Mouse (Mus musculus) CH12F3 (cell line): Measurements from ENCODE around the gene Tspan2.

Source experiments
- in situ Hi-C: fragments of 300-500 bp; cut with MboI; formaldehyde crosslinking; loops from 2 replicates; pipeline ENCODE4 v1.14.3; 2020; ENCODE audit warnings: low sequenced_read_pairs

Tspan2 gene

GRCm38 (mm10) chr3:102733050-102733449, 1.3 kb upstream of the Tspan2 start:
- in situ Hi-C loops, result no loop called here

GRCm38 (mm10) chr3:102733936-102734312, 405 bp upstream of the Tspan2 start:
- in situ Hi-C loops, result no loop called here

- in situ Hi-C loops, result no loop called here
These were observed 766 bp downstream of the Tspan2 start for GRCm38 (mm10) chr3:102735031-102735558.

GRCm38 (mm10) chr3:102735638-102736037, 1.3 kb downstream of the Tspan2 start:
- in situ Hi-C loops, result no loop called here

GRCm38 (mm10) chr3:102736436-102736835, 2.1 kb downstream of the Tspan2 start:
- in situ Hi-C loops, result no loop called here

- in situ Hi-C loops, result no loop called here
These were observed 2.8 kb downstream of the Tspan2 start for GRCm38 (mm10) chr3:102737106-102737505.

- in situ Hi-C loops, result no loop called here
These were observed 4.0 kb downstream of the Tspan2 start for GRCm38 (mm10) chr3:102738161-102738901.

- in situ Hi-C loops, result no loop called here
These were observed 4.6 kb downstream of the Tspan2 start for GRCm38 (mm10) chr3:102738926-102739325.

- in situ Hi-C loops, result no loop called here
These were observed 8.4 kb downstream of the Tspan2 start for GRCm38 (mm10) chr3:102742725-102743124.

- in situ Hi-C loops, result no loop called here
These were observed 8.9 kb downstream of the Tspan2 start for GRCm38 (mm10) chr3:102743202-102743601.

GRCm38 (mm10) chr3:102743781-102744471, 9.6 kb downstream of the Tspan2 start:
- in situ Hi-C loops, result no loop called here

GRCm38 (mm10) chr3:102744657-102745056, 10.3 kb downstream of the Tspan2 start:
- in situ Hi-C loops, result no loop called here

GRCm38 (mm10) chr3:102746174-102746573, 11.8 kb downstream of the Tspan2 start:
- in situ Hi-C loops, result no loop called here

GRCm38 (mm10) chr3:102748038-102748437, 13.7 kb downstream of the Tspan2 start:
- in situ Hi-C loops, result no loop called here

- in situ Hi-C loops, result no loop called here
These were observed 14.4 kb downstream of the Tspan2 start for GRCm38 (mm10) chr3:102748686-102749085.

- in situ Hi-C loops, result no loop called here
These were observed 16.8 kb downstream of the Tspan2 start for GRCm38 (mm10) chr3:102751136-102751535.

GRCm38 (mm10) chr3:102751536-102751935, 17.2 kb downstream of the Tspan2 start:
- in situ Hi-C loops, result no loop called here

GRCm38 (mm10) chr3:102752053-102752452, 17.7 kb downstream of the Tspan2 start:
- in situ Hi-C loops, result no loop called here

GRCm38 (mm10) chr3:102752457-102752856, 18.1 kb downstream of the Tspan2 start:
- in situ Hi-C loops, result no loop called here

- in situ Hi-C loops, result no loop called here
These were observed 21.5 kb downstream of the Tspan2 start for GRCm38 (mm10) chr3:102755801-102756200.

GRCm38 (mm10) chr3:102757019-102757418, 22.7 kb downstream of the Tspan2 start:
- in situ Hi-C loops, result no loop called here

GRCm38 (mm10) chr3:102760236-102760635, 25.9 kb downstream of the Tspan2 start:
- in situ Hi-C loops, result no loop called here
